Mouse (Mus musculus): ENCODE measurements around the gene Arid4a. TPM values are rescaled to one million over a fixed set of nuclear protein-coding genes. Genes with fewer than 3 reads are reported as not detected.
"Not testable (repeated sequence)": the region's sequence is repeated elsewhere in the genome, so short reads cannot be mapped to it uniquely, and the experiment has no call there.

Gene Arid4a
- polyA plus RNA-seq, 1 experiment from 2014 or later: 43.1 TPM

DNA sequence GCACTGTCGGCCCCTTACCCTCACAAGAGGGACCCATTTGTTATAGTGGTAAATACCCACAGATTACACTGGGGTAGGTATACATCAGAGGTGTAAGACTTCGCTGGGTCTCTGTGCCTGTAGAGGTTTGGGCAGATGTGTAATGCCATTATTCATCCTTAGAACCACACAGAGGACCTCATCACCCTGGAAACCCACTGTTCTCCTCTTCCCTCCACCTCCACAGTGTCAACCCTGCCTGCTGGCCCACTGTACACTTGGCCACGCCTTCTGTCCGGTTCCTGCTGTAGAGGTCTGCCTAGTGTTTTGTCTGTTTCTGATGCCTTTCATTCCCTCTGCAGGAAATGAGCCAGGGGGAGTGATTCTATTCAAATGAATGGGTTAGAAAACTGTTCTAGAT, 56.3 kb downstream of the Arid4a start:
- Histone ChIP-seq H3K9me3 (no peaks in the 10 kb centered on the region), H3K4me2 (no peak overlapping the region), H3K27me3 (no peaks in the 10 kb centered on the region), H3K9ac (no peak overlapping the region), H3K36me3 (peaks cover 90% of the 10 kb centered on the region), H3K4me1 (replicated peaks) (no peaks in the 10 kb centered on the region), H3K4me3 (no peak overlapping the region), H3K27ac (replicated peaks) (no peak overlapping the region)
- 96% methylated on average over 4 of the region's 4 CpGs for WGBS
- no peak for ATAC-seq (ENCODE audit: low FRiP score, low read depth)

GRCm38 (mm10) chr12:71073113-71073730, 57.4 kb downstream of the Arid4a start:
- 0 out of 2 replicates have a peak, but pooled peaks have one; percentile 59 for ATAC-seq (ENCODE audit: low FRiP score, low read depth)

DNA sequence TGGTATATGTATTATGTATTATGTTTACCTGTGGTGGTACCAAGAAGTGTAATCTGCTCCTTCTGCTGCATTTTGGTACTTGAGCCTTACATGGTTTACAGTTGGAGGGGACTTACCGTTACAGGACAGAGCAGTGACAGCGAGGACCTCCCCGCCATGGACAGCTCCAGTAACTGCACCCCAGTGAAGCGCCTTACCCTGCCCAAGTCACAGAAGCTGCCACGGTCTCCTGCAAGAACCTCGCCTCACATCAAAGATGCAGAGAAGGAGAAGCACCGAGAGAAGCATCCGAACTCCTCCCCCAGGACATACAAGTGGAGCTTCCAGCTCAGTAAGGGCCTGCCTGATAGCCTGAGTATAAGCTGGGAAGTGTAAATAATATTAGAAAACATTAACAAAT, 70.5 kb downstream of the Arid4a start:
- Histone ChIP-seq H3K4me2 (no peak overlapping the region), H3K9ac (no peak overlapping the region), H3K4me1 (replicated peaks) (no peaks in the 10 kb centered on the region), H3K36me3 (peaks cover 22% of the 10 kb centered on the region), H3K9me3 (no peaks in the 10 kb centered on the region), H3K4me3 (no peak overlapping the region), H3K27me3 (no peaks in the 10 kb centered on the region), H3K27ac (replicated peaks) (no peak overlapping the region)
- WGBS: 93% methylated on average over 8 of the region's 8 CpGs
- ATAC-seq (ENCODE audit: low FRiP score, low read depth): no peak

More at GRCm38 (mm10) chr12:71073113-71073730, 57.4 kb downstream of the Arid4a start:
- no peaks in the 10 kb centered on the region for H3K27me3 ChIP-seq
- peaks cover 78% of the 10 kb centered on the region for H3K36me3 ChIP-seq
- WGBS: 62% methylated on average over 12 of the region's 12 CpGs
- H3K4me3 ChIP-seq: no peak overlapping the region
- H3K27ac ChIP-seq (replicated peaks): no peak overlapping the region
- no peaks in the 10 kb centered on the region for H3K9me3 ChIP-seq
- no peaks in the 10 kb centered on the region for H3K4me1 ChIP-seq (replicated peaks)
- no peak overlapping the region for H3K4me2 ChIP-seq
- no peak overlapping the region for H3K9ac ChIP-seq

DNA sequence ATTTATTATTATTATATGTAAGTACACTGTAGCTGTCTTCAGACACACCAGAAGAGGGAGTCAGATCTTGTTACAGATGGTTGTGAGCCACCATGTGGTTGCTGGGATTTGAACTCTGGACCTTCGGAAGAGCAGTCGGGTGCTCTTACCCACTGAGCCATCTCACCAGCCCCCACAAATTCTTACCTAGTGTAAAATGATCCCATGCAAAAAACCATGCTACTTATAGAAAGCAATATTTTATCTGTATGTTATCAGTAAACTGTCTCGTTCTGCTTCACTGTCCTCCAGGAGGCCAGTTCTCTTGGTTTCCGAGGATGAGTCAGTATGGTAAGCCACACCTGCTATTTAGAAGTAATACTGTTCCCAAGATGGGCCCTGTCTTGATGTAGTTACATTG, 88.5 kb downstream of the Arid4a start:
- not testable (repeated sequence) for H3K4me1 ChIP-seq (replicated peaks); H3K9me3 ChIP-seq; H3K27ac ChIP-seq (replicated peaks); H3K36me3 ChIP-seq; ATAC-seq (ENCODE audit: low FRiP score, low read depth); H3K4me3 ChIP-seq; H3K4me2 ChIP-seq; H3K9ac ChIP-seq; H3K27me3 ChIP-seq
- 91% methylated on average over 4 of the region's 4 CpGs for WGBS

DNA sequence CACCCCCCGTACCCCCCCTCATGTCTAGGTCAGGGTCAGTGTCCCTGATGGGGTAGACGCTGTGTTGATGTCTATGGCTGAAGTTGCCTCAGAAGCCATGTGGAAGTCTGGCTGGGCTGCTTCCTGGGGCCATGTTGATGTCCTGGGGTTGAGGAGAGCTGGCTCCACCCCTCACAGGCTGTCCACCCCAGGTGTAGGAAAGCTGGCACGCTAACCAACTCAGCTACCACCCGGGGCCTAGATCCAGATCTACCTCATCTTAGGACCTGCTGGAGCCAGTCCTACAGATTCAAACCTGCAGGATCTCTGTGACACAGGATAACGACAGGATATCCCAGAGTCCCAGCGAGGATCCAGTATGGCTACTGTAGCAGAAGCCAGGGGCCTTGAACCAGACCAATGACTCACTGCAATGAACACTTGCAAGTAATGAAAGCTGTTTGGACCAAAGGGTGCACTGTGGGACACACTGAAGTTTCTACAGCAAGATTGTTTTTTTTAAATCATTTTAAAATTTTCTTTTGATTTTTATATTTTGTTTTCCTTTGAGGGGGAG, 91.5 kb downstream of the Arid4a start:
- no peaks in the 10 kb centered on the region for H3K27me3 ChIP-seq
- 0 out of 2 replicates have a peak, but pooled peaks cover 4% of the 10 kb centered on the region for H3K4me1 ChIP-seq (replicated peaks)
- no peak overlapping the region for H3K4me2 ChIP-seq
- no peaks in the 10 kb centered on the region for H3K9me3 ChIP-seq
- H3K9ac ChIP-seq: no peak overlapping the region
- H3K36me3 ChIP-seq: no peaks in the 10 kb centered on the region
- 94% methylated on average over 6 of the region's 6 CpGs for WGBS
- H3K4me3 ChIP-seq: no peak overlapping the region
- no peak overlapping the region for H3K27ac ChIP-seq (replicated peaks)
- ATAC-seq (ENCODE audit: low FRiP score, low read depth): no peak

GRCm38 (mm10) chr12:71111331-71111730, 95.5 kb downstream of the Arid4a start, which contains the start of gene Tomm20l:
TSS of gene Tomm20l (plus strand) at chr12:71111428.
- WGBS: 8% methylated on average over 32 of the region's 33 CpGs
- Histone ChIP-seq H3K36me3 (no peaks in the 10 kb centered on the region), H3K4me2 (peak within 1 kb of the TSS; percentile 42), H3K4me1 (replicated peaks) (peaks cover 11% of the 10 kb centered on the region), H3K27me3 (no peaks in the 10 kb centered on the region), H3K4me3 (0 out of 2 replicates have a peak within 1 kb of the TSS, but pooled peaks have one; percentile 4), H3K27ac (replicated peaks) (no peak within 1 kb of the TSS), H3K9ac (no peak within 1 kb of the TSS), H3K9me3 (no peaks in the 10 kb centered on the region)
- ATAC-seq (ENCODE audit: low FRiP score, low read depth): no peak

- WGBS: 88% methylated on average over 10 of the region's 10 CpGs
- Histone ChIP-seq H3K36me3 (no peaks in the 10 kb centered on the region), H3K9ac (no peak overlapping the region), H3K27me3 (no peaks in the 10 kb centered on the region), H3K27ac (replicated peaks) (no peak overlapping the region), H3K9me3 (no peaks in the 10 kb centered on the region), H3K4me2 (no peak overlapping the region), H3K4me1 (replicated peaks) (peaks cover 11% of the 10 kb centered on the region), H3K4me3 (no peak overlapping the region)
- ATAC-seq (ENCODE audit: low FRiP score, low read depth): no peak
Observed at GRCm38 (mm10) chr12:71113074-71113473, 97.3 kb downstream of the Arid4a start.

DNA sequence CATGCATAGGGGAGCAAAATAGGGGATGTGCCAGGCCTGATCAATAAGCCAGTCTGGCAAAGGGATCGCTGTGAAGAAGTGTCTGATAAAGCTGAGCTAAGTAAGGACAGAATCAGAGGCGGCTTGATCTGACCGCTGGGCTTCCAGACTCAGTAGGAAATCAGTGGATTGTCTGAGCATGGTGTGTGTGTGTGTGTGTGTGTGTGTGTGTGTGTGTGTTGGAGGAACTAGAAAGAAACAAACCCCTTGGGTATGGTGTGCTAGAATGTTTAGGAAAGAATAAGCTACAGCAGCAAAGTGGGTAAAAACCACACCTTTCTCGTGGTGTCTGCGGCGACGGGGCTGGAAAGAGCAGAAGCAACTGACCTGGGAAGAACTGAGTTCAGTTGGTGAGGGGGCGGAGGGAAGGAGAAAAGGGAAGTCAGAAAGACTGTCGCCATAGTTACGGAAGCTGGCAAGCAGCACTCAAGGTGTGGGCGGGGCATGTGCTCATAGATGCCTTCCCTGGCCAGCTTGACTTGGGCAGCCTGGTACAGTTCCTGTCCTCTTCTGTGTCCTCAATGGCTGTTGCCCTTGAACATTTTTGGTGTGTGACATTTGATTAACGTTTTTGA, 98.0 kb downstream of the Arid4a start:
- WGBS: 30% methylated on average over 12 of the region's 12 CpGs
- H3K27ac ChIP-seq (replicated peaks): no peak overlapping the region
- no peaks in the 10 kb centered on the region for H3K9me3 ChIP-seq
- H3K4me2 ChIP-seq: peak overlapping the region; percentile 35; the same call in 1 of the 2 replicates
- no peak overlapping the region for H3K4me3 ChIP-seq
- H3K4me1 ChIP-seq (replicated peaks): peaks cover 11% of the 10 kb centered on the region
- H3K27me3 ChIP-seq: no peaks in the 10 kb centered on the region
- no peaks in the 10 kb centered on the region for H3K36me3 ChIP-seq
- ATAC-seq (ENCODE audit: low FRiP score, low read depth): peak; percentile 63; the same call in 1 of the 2 replicates
- no peak overlapping the region for H3K9ac ChIP-seq

- Histone ChIP-seq H3K27me3 (no peaks in the 10 kb centered on the region), H3K9me3 (no peaks in the 10 kb centered on the region), H3K27ac (replicated peaks) (no peak overlapping the region), H3K9ac (no peak overlapping the region), H3K4me3 (no peak overlapping the region), H3K4me1 (replicated peaks) (peaks cover 9% of the 10 kb centered on the region), H3K36me3 (no peaks in the 10 kb centered on the region), H3K4me2 (no peak overlapping the region)
- no peak for ATAC-seq (ENCODE audit: low FRiP score, low read depth)
- WGBS: 80% methylated on average over 5 of the region's 5 CpGs
Observed at GRCm38 (mm10) chr12:71116411-71116810, 100.6 kb downstream of the Arid4a start.

DNA sequence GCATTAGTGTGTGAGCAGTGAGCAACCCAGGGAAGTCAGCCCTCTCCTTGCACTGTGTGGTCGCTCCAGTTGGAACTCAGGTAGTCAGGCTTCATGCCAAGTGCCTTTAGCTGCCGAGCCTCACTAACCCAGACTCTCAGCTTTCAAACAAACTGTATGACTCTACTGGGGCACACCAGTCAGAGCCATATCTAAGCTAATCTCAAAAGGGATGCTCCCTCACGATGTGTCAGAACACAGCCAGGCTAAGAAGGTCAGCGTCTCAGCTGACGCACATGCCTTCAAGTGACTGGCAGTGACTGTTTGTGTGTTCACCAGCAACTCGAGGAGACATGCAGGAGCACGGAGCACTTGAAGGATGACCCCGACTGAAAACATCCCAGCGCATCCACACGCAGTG, 106.9 kb downstream of the Arid4a start:
- 89% methylated on average over 10 of the region's 10 CpGs for WGBS
- no peak overlapping the region for H3K9ac ChIP-seq

GRCm38 (mm10) chr12:71123286-71123685, 107.5 kb downstream of the Arid4a start:
- no peaks in the 10 kb centered on the region for H3K9me3 ChIP-seq
- no peak overlapping the region for H3K9ac ChIP-seq
- peaks cover 31% of the 10 kb centered on the region for H3K36me3 ChIP-seq
- H3K4me2 ChIP-seq: no peak overlapping the region
- ATAC-seq (ENCODE audit: low FRiP score, low read depth): no peak
- H3K4me3 ChIP-seq: no peak overlapping the region
- 83% methylated on average over 9 of the region's 9 CpGs for WGBS
- H3K4me1 ChIP-seq (replicated peaks): no peaks in the 10 kb centered on the region
- no peaks in the 10 kb centered on the region for H3K27me3 ChIP-seq
- no peak overlapping the region for H3K27ac ChIP-seq (replicated peaks)

More for the DNA sequence above, 106.9 kb downstream of the Arid4a start:
- Histone ChIP-seq H3K27me3 (no peaks in the 10 kb centered on the region), H3K9me3 (no peaks in the 10 kb centered on the region), H3K4me3 (no peak overlapping the region), H3K4me2 (no peak overlapping the region), H3K27ac (replicated peaks) (no peak overlapping the region), H3K4me1 (replicated peaks) (no peaks in the 10 kb centered on the region), H3K36me3 (peaks cover 31% of the 10 kb centered on the region)
- no peak for ATAC-seq (ENCODE audit: low FRiP score, low read depth)

DNA sequence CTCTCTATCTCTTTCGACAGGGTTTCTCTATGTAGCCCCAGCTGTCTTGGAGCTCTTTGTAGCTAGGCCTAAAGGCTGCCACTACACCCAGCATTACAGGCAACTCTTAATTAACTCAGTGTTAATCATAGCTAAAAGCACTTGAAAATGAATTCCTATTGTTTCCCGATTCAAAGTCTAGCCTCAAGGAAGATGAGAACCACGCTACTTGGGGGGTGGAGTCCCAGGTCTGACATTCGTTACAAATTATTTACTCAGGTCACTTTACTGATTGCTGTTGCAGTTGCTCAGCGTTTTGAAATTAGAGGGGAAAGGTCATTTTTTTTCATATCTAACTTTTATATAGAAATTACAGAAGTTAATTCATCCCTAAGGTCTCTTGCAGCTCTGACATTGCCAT, 119.8 kb downstream of the Arid4a start:
- no peak for ATAC-seq (ENCODE audit: low FRiP score, low read depth)
- WGBS: 35% methylated on average over 5 of the region's 5 CpGs
- peaks cover 43% of the 10 kb centered on the region for H3K4me1 ChIP-seq (replicated peaks)
- peak overlapping the region; percentile 91 for H3K4me2 ChIP-seq
- peaks cover 23% of the 10 kb centered on the region for H3K36me3 ChIP-seq
- H3K4me3 ChIP-seq: peak overlapping the region; percentile 99
- H3K27me3 ChIP-seq: no peaks in the 10 kb centered on the region
- no peak overlapping the region for H3K27ac ChIP-seq (replicated peaks)
- H3K9ac ChIP-seq: peak overlapping the region; percentile 16; the same call in 1 of the 2 replicates
- no peaks in the 10 kb centered on the region for H3K9me3 ChIP-seq
